Mouse (Mus musculus) ES-E14 (cell line): ENCODE measurements around the gene Mgat3. TPM values are rescaled to one million over a fixed set of nuclear protein-coding genes. Genes with fewer than 3 reads are reported as not detected.

ENCODE experiments used
- DNase-seq: peaks from one replicate; pipeline ENCODE4 v3.0.0-alpha.2; 2013; ENCODE audit warnings: low read depth, low spot score
- H3K27ac ChIP-seq: 2 replicates; pipeline ENCODE4 v1.5.1; 2012; ENCODE audit warnings: low read depth, mild to moderate bottlenecking, low read length, moderate library complexity, mixed read lengths; ENCODE audit not compliant: poor library complexity, insufficient read depth, severe bottlenecking
- H3K36me3 ChIP-seq: 2 replicates; pipeline ENCODE4 v1.6.1; 2012; ENCODE audit warnings: mild to moderate bottlenecking, low read length, moderate library complexity, mixed read lengths; ENCODE audit not compliant: control insufficient read depth, poor library complexity, insufficient read depth, severe bottlenecking
- H3K4me1 ChIP-seq, 2 experiments: fragments of 150-350 bp in 1 of 2; sonication (generic) in 1 of 2; 2 replicates each; pipeline ENCODE4 v1.6.1; 2012; ENCODE audit warnings: low read length in 2 of 2, mild to moderate bottlenecking in 1 of 2, mixed read lengths in 1 of 2; ENCODE audit not compliant: control insufficient read depth in 2 of 2, insufficient read depth in 2 of 2, poor library complexity in 1 of 2
- H3K4me3 ChIP-seq, 2 experiments: fragments of 150-350 bp in 1 of 2; sonication (generic) in 1 of 2; 2 replicates each; pipeline ENCODE4 v1.5.1; 2012; ENCODE audit warnings: low read length in 2 of 2, low read depth in 1 of 2, mild to moderate bottlenecking in 1 of 2, mixed read lengths in 1 of 2; ENCODE audit not compliant: insufficient read depth in 1 of 2, poor library complexity in 1 of 2, severe bottlenecking in 1 of 2
- H3K9ac ChIP-seq: 2 replicates; pipeline ENCODE4 v1.6.1; 2012; ENCODE audit warnings: low read depth, mild to moderate bottlenecking, low read length, mixed read lengths; ENCODE audit not compliant: poor library complexity, insufficient read depth, severe bottlenecking
- H3K9me3 ChIP-seq: fragments of 150-350 bp; sonication (generic); 2 replicates; pipeline ENCODE4 v1.6.1; 2012; ENCODE audit warnings: low read depth, mild to moderate bottlenecking, low read length; ENCODE audit not compliant: control insufficient read depth, insufficient read depth
- CHD2 ChIP-seq: IDR thresholded peaks from 2 replicates; pipeline ENCODE4 v1.6.1; 2014; ENCODE audit warnings: mild to moderate bottlenecking, low read depth, low read length, inconsistent platforms
- HCFC1 ChIP-seq: IDR thresholded peaks from 2 replicates; pipeline ENCODE4 v1.6.1; 2012; ENCODE audit warnings: low read length, inconsistent platforms, borderline replicate concordance; ENCODE audit not compliant: insufficient read depth
- MAFK ChIP-seq: IDR thresholded peaks from 2 replicates; pipeline ENCODE4 v1.6.1; 2014; ENCODE audit warnings: mild to moderate bottlenecking, low read depth, low read length, inconsistent platforms; ENCODE audit not compliant: insufficient read depth
- ZC3H11A ChIP-seq: IDR thresholded peaks from 2 replicates; pipeline ENCODE4 v1.6.1; 2012; ENCODE audit warnings: low read depth, mild to moderate bottlenecking, inconsistent platforms, low read length, borderline replicate concordance
- ZNF384 ChIP-seq: IDR thresholded peaks from 2 replicates; pipeline ENCODE4 v1.6.1; 2012; ENCODE audit warnings: low read depth, low read length, inconsistent platforms
- in situ Hi-C, 2 experiments: fragments of 600-800 bp; cut with MboI; formaldehyde crosslinking; loops; one replicate each; pipeline ENCODE4 v1.15.1; 2025; ENCODE audit warnings: low sequenced_read_pairs in 2 of 2, inconsistent platforms in 1 of 2; ENCODE audit not compliant: unreplicated experiment in 2 of 2
- total RNA-seq: library from RNA; depleted of rRNA; stranded (reverse); fragments of 300-350 nt; gene quantifications from 2 replicates; pipeline ENCODE4 v1.2.3, GENCODE M21; 2012

The Mgat3 gene
- total RNA-seq, 1 experiment = 8.5 TPM

- H3K4me3 ChIP-seq = no peak overlapping the region
- H3K9me3 ChIP-seq = no peaks in the 10 kb centered on the region
- DNase-seq = peak; percentile 68
- H3K9ac ChIP-seq = no peak overlapping the region
- peaks cover 7 to 14% of the 10 kb centered on the region in 2 experiments; a peak in 3 of 4 replicates for H3K4me1 ChIP-seq
- H3K36me3 ChIP-seq = no peaks in the 10 kb centered on the region
- in situ Hi-C loops = loop anchor here in 1 of 2 experiments (10.0 kb wide), 1 partner anchor 111 kb away; no protein-coding TSS in a partner anchor
- TF ChIP-seq CHD2 (no peak), MAFK (no peak), HCFC1 (no peak), ZNF384 (no peak), ZC3H11A (no peak)
- no peak overlapping the region for H3K27ac ChIP-seq
These were observed 52.3 kb downstream of the Mgat3 start for GRCm38 (mm10) chr15:80225796-80226195.

GRCm38 (mm10) chr15:80228071-80228800 lies 54.7 kb downstream of the Mgat3 start:
- no peaks in the 10 kb centered on the region for H3K9me3 ChIP-seq
- in situ Hi-C loops = loop anchor here in 1 of 2 experiments (10.0 kb wide), 1 partner anchor 113 kb away; no protein-coding TSS in a partner anchor
- peak overlapping the region; percentile 1 to 36; a peak in 2 of 4 replicates for H3K4me3 ChIP-seq
- peaks cover 12 to 22% of the 10 kb centered on the region in 2 experiments; a peak in 3 of 4 replicates for H3K4me1 ChIP-seq
- H3K9ac ChIP-seq = no peak overlapping the region; the same call in 1 of the 2 replicates
- DNase-seq = no peak
- TF ChIP-seq ZNF384 (no peak), HCFC1 (no peak), CHD2 (no peak)
- H3K27ac ChIP-seq = no peak overlapping the region
- no peaks in the 10 kb centered on the region for H3K36me3 ChIP-seq

GRCm38 (mm10) chr15:80232331-80232730 lies 58.8 kb downstream of the Mgat3 start:
- H3K27ac ChIP-seq = peak overlapping the region; percentile 57; the same call in 1 of the 2 replicates
- peaks cover 14% of the 10 kb centered on the region for H3K36me3 ChIP-seq
- no peak for DNase-seq
- H3K4me3 ChIP-seq = no peak overlapping the region
- TF ChIP-seq HCFC1 (no peak), ZNF384 (no peak), ZC3H11A (no peak), MAFK (no peak), CHD2 (no peak)
- no peaks in the 10 kb centered on the region for H3K9me3 ChIP-seq
- in situ Hi-C loops = no loop called here
- peaks cover 12 to 26% of the 10 kb centered on the region in 2 experiments for H3K4me1 ChIP-seq
- no peak overlapping the region for H3K9ac ChIP-seq

- Histone ChIP-seq H3K4me1 (peaks cover 12 to 26% of the 10 kb centered on the region in 2 experiments), H3K9me3 (no peaks in the 10 kb centered on the region), H3K36me3 (peaks cover 17% of the 10 kb centered on the region), H3K4me3 (peak overlapping the region in 1 of 2 experiments; percentile 45; a peak in 2 of 4 replicates), H3K9ac (peak overlapping the region; percentile 55; the same call in 1 of the 2 replicates), H3K27ac (peak overlapping the region; percentile 88)
- no peak for TF ChIP-seq CHD2
- TF ChIP-seq ZC3H11A = no peak
- no peak for TF ChIP-seq MAFK
- no peak for TF ChIP-seq HCFC1
- TF ChIP-seq ZNF384 = no peak
- no peak for DNase-seq
- in situ Hi-C loops = no loop called here
These were observed 59.5 kb downstream of the Mgat3 start for GRCm38 (mm10) chr15:80233053-80233452.
